Mouse (Mus musculus) ES-E14 (cell line): Measurements from ENCODE around the gene Sppl2b.

Experiments
- CHD2 ChIP-seq: IDR thresholded peaks from 2 replicates; pipeline ENCODE4 v1.6.1; 2014; ENCODE audit warnings: mild to moderate bottlenecking, low read depth, low read length, inconsistent platforms
- HCFC1 ChIP-seq: IDR thresholded peaks from 2 replicates; pipeline ENCODE4 v1.6.1; 2012; ENCODE audit warnings: low read length, inconsistent platforms, borderline replicate concordance; ENCODE audit not compliant: insufficient read depth
- MAFK ChIP-seq: IDR thresholded peaks from 2 replicates; pipeline ENCODE4 v1.6.1; 2014; ENCODE audit warnings: mild to moderate bottlenecking, low read depth, low read length, inconsistent platforms; ENCODE audit not compliant: insufficient read depth
- ZNF384 ChIP-seq: IDR thresholded peaks from 2 replicates; pipeline ENCODE4 v1.6.1; 2012; ENCODE audit warnings: low read depth, low read length, inconsistent platforms

DNA sequence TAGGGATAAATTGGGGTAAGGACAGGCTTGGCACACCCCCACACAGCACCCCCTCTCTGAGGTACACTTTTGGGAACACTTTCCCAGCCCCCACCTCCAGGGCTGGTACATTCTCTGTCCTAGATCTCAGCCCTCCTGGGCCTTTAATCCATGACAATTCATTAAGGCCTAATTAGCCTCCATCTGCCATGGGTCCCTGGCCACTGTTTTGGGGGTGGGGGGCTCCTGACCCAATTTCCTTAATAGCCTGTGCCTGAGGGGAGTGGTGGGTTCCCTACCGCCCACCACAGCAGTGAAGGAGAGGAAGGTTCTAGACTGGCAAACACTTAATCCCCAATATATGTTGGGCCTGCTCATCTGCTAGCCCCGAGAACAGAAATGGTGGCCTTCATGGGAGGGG lies 13.4 kb upstream of the Sppl2b start:
- TF ChIP-seq MAFK (no peak), ZNF384 (no peak), HCFC1 (no peak), CHD2 (no peak)
